Mouse (Mus musculus) olfactory bulb, adult 2 months (tissue): ENCODE measurements around the gene Rcl1.

ENCODE experiments used
- CTCF ChIP-seq: fragments of 200-500 bp; IDR thresholded peaks from 2 replicates; pipeline ENCODE4 v1.5.1; 2012; ENCODE audit warnings: low read depth, mild to moderate bottlenecking, low read length, moderate library complexity; ENCODE audit not compliant: insufficient read depth
- POLR2A ChIP-seq: fragments of 200-500 bp; IDR thresholded peaks from 2 replicates; pipeline ENCODE4 v1.6.1; 2012; ENCODE audit warnings: mild to moderate bottlenecking, low read depth, low read length, moderate library complexity; ENCODE audit not compliant: insufficient read depth

- TF ChIP-seq POLR2A (no peak), CTCF (no peak)
These were observed 27.0 kb downstream of the Rcl1 start for GRCm38 (mm10) chr19:29128217-29128616.
